Mouse (Mus musculus) hindlimb bud, embryonic 11.5 days (tissue): ENCODE measurements around the gene Icam1.
"Not testable (repeated sequence)": the region's sequence is repeated elsewhere in the genome, so short reads cannot be mapped to it uniquely, and the experiment has no call there.

ENCODE experiments used
- DNase-seq: peaks from one replicate; pipeline ENCODE4 v3.0.0-alpha.2; 2012; ENCODE audit warnings: low read depth, low spot score; ENCODE audit errors: extremely low spot score

Gene Icam1

GRCm38 (mm10) chr9:20993165-20993898, 22.5 kb upstream of the Icam1 start:
- no peak for DNase-seq

GRCm38 (mm10) chr9:20995069-20995468, 20.7 kb upstream of the Icam1 start:
- DNase-seq = no peak

GRCm38 (mm10) chr9:20997065-20997464, 18.7 kb upstream of the Icam1 start:
- no peak for DNase-seq

GRCm38 (mm10) chr9:20998337-20998736, 17.4 kb upstream of the Icam1 start:
- not testable (repeated sequence) for DNase-seq

- no peak for DNase-seq
Measured at GRCm38 (mm10) chr9:21000811-21001210, 15.0 kb upstream of the Icam1 start.

- DNase-seq = no peak
Measured at GRCm38 (mm10) chr9:21001651-21002200, 14.1 kb upstream of the Icam1 start.

GRCm38 (mm10) chr9:21002270-21002626, 13.5 kb upstream of the Icam1 start:
- DNase-seq = no peak

GRCm38 (mm10) chr9:21002627-21003551, 12.9 kb upstream of the Icam1 start, which contains the start of gene Mrpl4:
Gene Mrpl4 (plus strand): TSS chr9:21002738.
- peak; percentile 67 for DNase-seq

GRCm38 (mm10) chr9:21007313-21007952, 8.4 kb upstream of the Icam1 start:
- no peak for DNase-seq

GRCm38 (mm10) chr9:21008007-21008406, 7.8 kb upstream of the Icam1 start:
- DNase-seq = no peak

GRCm38 (mm10) chr9:21010362-21010761, 5.4 kb upstream of the Icam1 start:
- no peak for DNase-seq

- DNase-seq = not testable (repeated sequence)
Measured at GRCm38 (mm10) chr9:21010939-21011541, 4.7 kb upstream of the Icam1 start.

GRCm38 (mm10) chr9:21011846-21012312, 3.9 kb upstream of the Icam1 start:
- DNase-seq = no peak

GRCm38 (mm10) chr9:21012368-21012767, 3.4 kb upstream of the Icam1 start:
- DNase-seq = no peak

- no peak for DNase-seq
Measured at GRCm38 (mm10) chr9:21014691-21015570, 854 bp upstream of the Icam1 start.

- no peak for DNase-seq
Measured at GRCm38 (mm10) chr9:21016331-21017176, 769 bp downstream of the Icam1 start.

GRCm38 (mm10) chr9:21017177-21017575, 1.4 kb downstream of the Icam1 start:
- DNase-seq = no peak

GRCm38 (mm10) chr9:21018600-21018999, 2.8 kb downstream of the Icam1 start:
- DNase-seq = no peak

- DNase-seq = no peak
Measured at GRCm38 (mm10) chr9:21021363-21021762, 5.6 kb downstream of the Icam1 start.
